Mouse (Mus musculus) gastrocnemius, postnatal 10 days (tissue): ENCODE results near the gene Fopnl. TPM values are rescaled to one million over a fixed set of nuclear protein-coding genes. Genes with fewer than 3 reads are reported as not detected.

Experiments
- DNase-seq: peaks from one replicate; pipeline ENCODE4 v3.0.0; 2021; ENCODE audit warnings: mixed read lengths
- long read RNA-seq, 2 experiments: library from polyadenylated mRNA; stranded (forward); transcript quantifications; one replicate each; pipeline ENCODE4 v2.0.0; 2021
- total RNA-seq, 2 experiments: library from RNA; stranded (reverse); gene quantifications; 2 replicates each; pipeline ENCODE4 v1.2.3; 2021

Fopnl gene
- 10 to 100 TPM; 60.0 to 65.4 TPM for total RNA-seq
- long read RNA-seq, experiment 1, transcript Fopnl-205 (3 exons, 1,147 nt): minor isoform, 14 of 89 reads
- long read RNA-seq, experiment 1, transcript Fopnl-201 (5 exons, 1,465 nt): major isoform, 36 of 89 reads
- long read RNA-seq, experiment 1, partial matches to known transcripts: 0 of 89 reads
- long read RNA-seq, experiment 1, other reads (novel, unspliced or antisense): 37 of 89 reads
- long read RNA-seq, experiment 2, transcript Fopnl-205 (3 exons, 1,147 nt): minor isoform, 27 of 110 reads
- long read RNA-seq, experiment 2, transcript Fopnl-201 (5 exons, 1,465 nt): major isoform, 50 of 110 reads
- long read RNA-seq, experiment 2, partial matches to known transcripts: 0 of 110 reads
- long read RNA-seq, experiment 2, other reads (novel, unspliced or antisense): 33 of 110 reads

GRCm38 (mm10) chr16:14316884-14317876 is at the start of gene Fopnl:
Gene Fopnl, minus strand, starts transcription at chr16:14317405.
- DNase-seq: peak; percentile 98

GRCm38 (mm10) chr16:14366017-14366416 is 48.8 kb upstream of the Fopnl start:
- no peak for DNase-seq

GRCm38 (mm10) chr16:14365457-14365856 is 48.3 kb upstream of the Fopnl start:
- DNase-seq: no peak

GRCm38 (mm10) chr16:14364066-14364465 is 46.9 kb upstream of the Fopnl start:
- no peak for DNase-seq

GRCm38 (mm10) chr16:14363496-14363895 is 46.3 kb upstream of the Fopnl start:
- no peak for DNase-seq

GRCm38 (mm10) chr16:14362099-14362820 is 45.1 kb upstream of the Fopnl start:
- no peak for DNase-seq

- DNase-seq: peak; percentile 82
Observed at GRCm38 (mm10) chr16:14361362-14362098, 44.3 kb upstream of the Fopnl start, which contains the start of gene Abcc1. Gene Abcc1, plus strand, starts transcription at chr16:14361558.

- DNase-seq: no peak
Observed at GRCm38 (mm10) chr16:14360931-14361330, 43.7 kb upstream of the Fopnl start.

- no peak for DNase-seq
Observed at GRCm38 (mm10) chr16:14358531-14358930, 41.3 kb upstream of the Fopnl start.

GRCm38 (mm10) chr16:14357859-14358258 is 40.7 kb upstream of the Fopnl start:
- DNase-seq: no peak

GRCm38 (mm10) chr16:14352663-14353062 is 35.5 kb upstream of the Fopnl start:
- DNase-seq: no peak

- no peak for DNase-seq
Observed at GRCm38 (mm10) chr16:14352234-14352633, 35.0 kb upstream of the Fopnl start.

GRCm38 (mm10) chr16:14351571-14351970 is 34.4 kb upstream of the Fopnl start:
- DNase-seq: no peak

GRCm38 (mm10) chr16:14344967-14345366 is 27.8 kb upstream of the Fopnl start:
- no peak for DNase-seq

GRCm38 (mm10) chr16:14328156-14328555 is 11.0 kb upstream of the Fopnl start:
- no peak for DNase-seq

- DNase-seq: no peak
Observed at GRCm38 (mm10) chr16:14320494-14320893, 3.3 kb upstream of the Fopnl start.

GRCm38 (mm10) chr16:14319681-14320080 is 2.5 kb upstream of the Fopnl start:
- DNase-seq: no peak

GRCm38 (mm10) chr16:14312914-14313313 is 4.3 kb downstream of the Fopnl start:
- no peak for DNase-seq

GRCm38 (mm10) chr16:14311371-14311770 is 5.8 kb downstream of the Fopnl start:
- peak; percentile 17 for DNase-seq

GRCm38 (mm10) chr16:14309833-14310232 is 7.4 kb downstream of the Fopnl start:
- no peak for DNase-seq
